Mouse (Mus musculus): ENCODE measurements around the gene Tgfbr3.

GRCm38 (mm10) chr5:107296512-107297322 is 7.3 kb upstream of the Tgfbr3 start:
- no peak for TF ChIP-seq CTCF (IDR thresholded peaks at IDR 0.05; ENCODE audit: borderline replicate concordance, insufficient read depth, low read length)
- TF ChIP-seq POLR2A (IDR thresholded peaks at IDR 0.05; ENCODE audit: low read depth, low read length): no peak

Data from embryonic fibroblast, embryonic 13.5 days (primary cell).